19 mouse cellular contexts compared by ENCODE assay signal in the genomic region with DNA sequence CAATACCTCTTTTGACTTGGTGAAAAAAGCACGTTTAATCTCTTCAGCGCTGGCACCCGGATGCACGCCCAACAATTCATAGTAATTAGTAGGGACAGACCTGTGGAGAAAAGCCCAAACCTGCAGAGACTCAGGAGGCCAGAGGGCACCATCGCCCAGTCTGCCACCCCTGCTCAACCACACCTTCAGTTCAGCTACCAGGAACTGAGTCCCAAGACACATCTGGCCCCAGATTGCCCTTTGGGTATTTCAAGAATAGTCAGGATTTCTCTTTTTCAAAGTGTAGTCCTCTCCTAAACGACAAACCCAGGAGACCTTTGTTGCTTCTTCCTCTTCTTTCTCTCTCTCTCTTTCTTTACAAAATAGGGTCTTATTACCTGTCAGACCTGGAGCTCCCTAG.
"Had no signal": no experiment of that assay in that cellular context is flagged by ENCODE, and none has a peak within 500 bp of the region (broad histone marks: within the 10 kb centered on the region; RNA-seq: fewer than 3 reads in every experiment).

No protein-coding gene starts in this region.

- H3K4me3 ChIP-seq: limb, embryonic 12.5 days; limb, embryonic 15.5 days; midbrain, embryonic 12.5 days; neural tube, embryonic 12.5 days; neural tube, embryonic 15.5 days had no signal

- DNase-seq: kidney, postnatal 14 days; kidney, postnatal 4 days; left cerebral cortex, postnatal 4 days; liver, postnatal 0 days; lung, embryonic 14.5 days; right cerebral cortex, adult 18-20 months; right cerebral cortex, postnatal 14 days; right cerebral cortex, postnatal 4 days; thymus, adult 18-20 months; thymus, postnatal 36 days had no signal

- H3K27me3 ChIP-seq: limb, embryonic 12.5 days; limb, embryonic 15.5 days; midbrain, embryonic 12.5 days; midbrain, embryonic 15.5 days; neural tube, embryonic 12.5 days; neural tube, embryonic 15.5 days had no signal

- H3K27ac ChIP-seq: limb, embryonic 12.5 days; limb, embryonic 15.5 days; liver, embryonic 14.5 days; macrophage; midbrain, embryonic 12.5 days; midbrain, embryonic 15.5 days; neural tube, embryonic 12.5 days; neural tube, embryonic 15.5 days; stomach, postnatal 0 days had no signal
